Mouse (Mus musculus) stomach, postnatal 0 days (tissue): ENCODE data around the gene Flnb. TPM values are rescaled to one million over a fixed set of nuclear protein-coding genes. Genes with fewer than 3 reads are reported as not detected.

Source experiments
- ATAC-seq: fragments of 200-750 bp; cut with Nextera tagmentation; 2 replicates; pipeline ENCODE4 v1.8.0; 2017; ENCODE audit not compliant: low FRiP score, low TSS enrichment
- DNase-seq: peaks from one replicate; pipeline ENCODE4 v3.0.0-alpha.2; 2016; ENCODE audit warnings: low spot score
- H3K27ac ChIP-seq: fragments of 300-500 bp; sonication (generic); replicated peaks from 2 replicates; pipeline ENCODE4 v1.5.1; 2014; ENCODE audit warnings: mild to moderate bottlenecking, control low read depth
- H3K27me3 ChIP-seq: fragments of 300-500 bp; sonication (generic); 2 replicates; pipeline ENCODE4 v1.6.1; 2014; ENCODE audit warnings: low read length; ENCODE audit not compliant: control insufficient read depth, insufficient read depth
- H3K36me3 ChIP-seq: fragments of 300-500 bp; sonication (generic); 2 replicates; pipeline ENCODE4 v1.6.1; 2014; ENCODE audit warnings: low read length, mixed read lengths; ENCODE audit not compliant: control insufficient read depth, insufficient read depth
- H3K4me1 ChIP-seq: fragments of 300-500 bp; sonication (generic); replicated peaks from 2 replicates; pipeline ENCODE4 v1.6.1; 2014; ENCODE audit warnings: antibody characterized with exemption; ENCODE audit not compliant: control insufficient read depth, insufficient read depth
- H3K4me2 ChIP-seq: fragments of 300-500 bp; sonication (generic); replicated peaks from 2 replicates; pipeline ENCODE4 v1.6.1; 2014; ENCODE audit warnings: low read depth, mild to moderate bottlenecking, control low read depth, moderate library complexity
- H3K4me3 ChIP-seq: fragments of 300-500 bp; sonication (generic); 2 replicates; pipeline ENCODE4 v1.5.1; 2014; ENCODE audit warnings: low read depth, low read length, control low read depth
- H3K9ac ChIP-seq: fragments of 300-500 bp; sonication (generic); 2 replicates; pipeline ENCODE4 v1.6.1; 2014; ENCODE audit warnings: mild to moderate bottlenecking, low read length, control low read depth, mixed read lengths
- H3K9me3 ChIP-seq: fragments of 300-500 bp; sonication (generic); 2 replicates; pipeline ENCODE4 v1.6.1; 2016; ENCODE audit warnings: low read length; ENCODE audit not compliant: control insufficient read depth
- CTCF ChIP-seq: IDR thresholded peaks from 2 replicates; pipeline ENCODE4 v1.5.1; 2016; ENCODE audit warnings: antibody characterized with exemption, low read depth, mild to moderate bottlenecking, moderate library complexity
- EP300 ChIP-seq: optimal IDR thresholded peaks from 2 replicates; pipeline ENCODE3; 2016; ENCODE audit warnings: antibody characterized with exemption
- WGBS: fragments of 180-500 bp; shearing (Covaris S2); extraction: QIAGEN DNeasy Blood & Tissue Kit; methylation state at CpG from one replicate; pipeline ENCODE4 v1.1.7; 2014; 5-methylcytosine and 5-hydroxymethylcytosine counted together
- polyA plus RNA-seq: library from polyadenylated mRNA; unstranded; fragments of >200 nt; fragmentation: Nextera tagmentation; extraction: Ambion mirVana; gene quantifications from 2 replicates; pipeline ENCODE4 v1.2.1, GENCODE M21; 2015

Flnb gene
- polyA plus RNA-seq, 1 experiment from 2014 or later = 8.3 TPM

DNA sequence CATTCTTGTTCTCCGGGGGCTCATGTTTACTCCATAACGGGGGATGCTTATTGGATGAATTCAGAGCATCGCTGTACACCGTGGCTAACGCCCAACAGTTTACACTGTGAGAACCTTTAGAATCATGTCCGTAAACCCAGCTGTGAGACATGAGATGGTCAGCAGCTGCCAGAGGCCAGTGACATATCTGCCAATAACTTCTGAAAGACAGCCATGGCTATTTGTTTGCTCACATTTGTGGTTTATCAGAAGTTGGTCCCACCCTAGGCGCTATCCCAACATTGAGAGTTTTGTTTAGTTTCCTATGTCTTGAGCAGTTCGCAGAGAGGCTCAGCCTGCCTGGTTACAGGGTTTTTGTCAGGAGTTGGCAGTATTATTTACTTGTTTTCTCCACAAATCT lies 3.6 kb downstream of the Flnb start:
- DNase-seq (no peak), ATAC-seq (no peak)
- Histone ChIP-seq H3K4me3 (no peak overlapping the region), H3K27ac (no peak overlapping the region; the same call in 1 of the 2 replicates), H3K27me3 (no peaks in the 10 kb centered on the region), H3K9ac (no peak overlapping the region), H3K9me3 (no peaks in the 10 kb centered on the region), H3K4me1 (peaks cover 16% of the 10 kb centered on the region), H3K36me3 (no peaks in the 10 kb centered on the region), H3K4me2 (0 out of 2 replicates have a peak overlapping the region, but pooled peaks have one; percentile 5)
- no peak for TF ChIP-seq EP300
- no peak for TF ChIP-seq CTCF
- WGBS = 42% methylated on average over 8 of the region's 8 CpGs

- Histone ChIP-seq H3K4me3 (no peak overlapping the region), H3K4me2 (no peak overlapping the region)
- WGBS = 58% methylated on average over 7 of the region's 7 CpGs
These were observed 4.9 kb downstream of the Flnb start for GRCm38 (mm10) chr14:7822693-7823092.

DNA sequence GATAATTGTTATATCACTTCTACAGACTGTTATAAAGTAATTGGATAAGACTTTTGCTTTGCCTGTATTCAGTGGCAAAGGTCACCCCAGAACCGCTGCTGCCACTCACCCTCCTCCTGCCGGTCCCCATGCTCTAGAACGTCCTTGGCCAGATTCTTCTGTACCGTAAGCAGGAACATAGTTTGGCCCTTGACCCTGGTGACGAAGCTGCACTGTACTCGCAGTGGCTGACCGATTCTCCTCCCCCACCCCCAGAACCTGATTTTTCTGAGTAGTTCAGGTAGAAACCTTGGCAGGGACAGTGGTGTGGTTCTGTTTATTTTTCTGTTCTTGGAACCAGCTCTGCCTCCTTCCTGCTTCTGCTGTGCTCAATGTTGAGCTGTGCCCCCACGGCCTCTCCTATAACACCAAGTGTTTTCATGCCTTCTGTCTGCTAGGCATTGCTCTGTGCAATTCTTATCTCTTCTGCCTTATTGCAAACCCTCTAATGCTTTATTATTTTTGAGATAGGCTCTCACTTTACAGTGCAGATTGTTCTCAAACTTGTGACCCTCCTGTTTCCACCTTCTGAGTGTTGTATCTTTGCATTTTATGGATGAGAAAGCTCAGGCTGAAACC lies 7.0 kb downstream of the Flnb start:
- Histone ChIP-seq H3K9me3 (no peaks in the 10 kb centered on the region), H3K27ac (peak overlapping the region; percentile 18; the same call in 1 of the 2 replicates), H3K9ac (no peak overlapping the region), H3K4me2 (no peak overlapping the region), H3K4me1 (peaks cover 16% of the 10 kb centered on the region), H3K36me3 (no peaks in the 10 kb centered on the region), H3K4me3 (no peak overlapping the region), H3K27me3 (no peaks in the 10 kb centered on the region)
- peak; percentile 63 for DNase-seq
- peak; percentile 58; the same call in 1 of the 2 replicates for ATAC-seq
- 47% methylated on average over 8 of the region's 8 CpGs for WGBS
- TF ChIP-seq CTCF = no peak
- no peak for TF ChIP-seq EP300

More at GRCm38 (mm10) chr14:7822693-7823092, 4.9 kb downstream of the Flnb start:
- Histone ChIP-seq H3K9ac (no peak overlapping the region), H3K4me1 (peaks cover 16% of the 10 kb centered on the region), H3K27ac (no peak overlapping the region), H3K27me3 (no peaks in the 10 kb centered on the region), H3K36me3 (no peaks in the 10 kb centered on the region), H3K9me3 (no peaks in the 10 kb centered on the region)
- no peak for TF ChIP-seq CTCF
- no peak for TF ChIP-seq EP300
- DNase-seq (no peak), ATAC-seq (no peak)

GRCm38 (mm10) chr14:7826151-7826937 lies 8.6 kb downstream of the Flnb start:
- TF ChIP-seq CTCF = no peak
- TF ChIP-seq EP300 = no peak
- H3K36me3 ChIP-seq = no peaks in the 10 kb centered on the region
- no peaks in the 10 kb centered on the region for H3K27me3 ChIP-seq
- peaks cover 13% of the 10 kb centered on the region for H3K4me1 ChIP-seq
- no peaks in the 10 kb centered on the region for H3K9me3 ChIP-seq
- WGBS = 35% methylated on average over 10 of the region's 10 CpGs
- H3K9ac ChIP-seq = no peak overlapping the region; the same call in 1 of the 2 replicates
- no peak overlapping the region for H3K4me3 ChIP-seq
- ATAC-seq = peak; percentile 65
- no peak overlapping the region for H3K4me2 ChIP-seq
- peak; percentile 43 for DNase-seq
- H3K27ac ChIP-seq = peak overlapping the region; percentile 78

- Histone ChIP-seq H3K27ac (no peak overlapping the region), H3K9me3 (no peaks in the 10 kb centered on the region), H3K4me3 (no peak overlapping the region), H3K9ac (no peak overlapping the region), H3K36me3 (no peaks in the 10 kb centered on the region), H3K27me3 (no peaks in the 10 kb centered on the region), H3K4me1 (peaks cover 6% of the 10 kb centered on the region), H3K4me2 (no peak overlapping the region)
- DNase-seq = no peak
- 53% methylated on average over 2 of the region's 2 CpGs for WGBS
- TF ChIP-seq EP300 (no peak), CTCF (no peak)
- ATAC-seq = no peak
These were observed 11.4 kb downstream of the Flnb start for GRCm38 (mm10) chr14:7829181-7829580.
